Mouse (Mus musculus): ENCODE results near the gene Fitm1. TPM values are rescaled to one million over a fixed set of nuclear protein-coding genes. Genes with fewer than 3 reads are reported as not detected.

Fitm1 gene
- total and polyA plus RNA-seq, 3 experiments, result 0.07 TPM; not detected in 2

DNA sequence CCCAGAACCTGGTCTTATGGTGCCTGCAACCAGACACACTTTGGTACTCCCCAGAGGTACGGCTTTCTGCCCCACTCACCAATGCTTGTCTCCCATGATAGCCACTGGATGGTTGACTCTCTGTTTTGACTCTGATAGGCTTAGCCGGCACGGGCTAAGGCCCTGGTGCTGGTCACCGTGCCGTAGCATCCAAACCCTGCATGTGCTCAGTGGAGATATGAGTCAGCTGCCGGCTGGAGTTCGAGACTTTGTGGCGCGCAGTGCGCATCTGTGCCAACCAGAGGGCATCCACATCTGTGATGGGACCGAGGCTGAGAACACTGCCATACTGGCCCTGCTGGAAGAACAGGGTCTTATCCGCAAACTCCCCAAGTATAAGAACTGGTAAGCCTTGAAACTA, 33.1 kb upstream of the Fitm1 start:
- Histone ChIP-seq H3K9me3 (replicated peaks; ENCODE audit: insufficient read depth, low read length) (no peaks in the 10 kb centered on the region), H3K36me3 (ENCODE audit: control insufficient read depth in 1 of 2, insufficient read depth in 2 of 2, low read length in 2 of 2) (peaks cover 17 to 20% of the 10 kb centered on the region in 2 experiments), H3K27me3 (ENCODE audit: control insufficient read depth in 1 of 2, insufficient read depth in 2 of 2, low read length in 2 of 2) (no peaks in the 10 kb centered on the region), H3K79me2 (ENCODE audit: control insufficient read depth, insufficient read depth, low read length, poor library complexity) (peaks cover 15% of the 10 kb centered on the region), H3K4me1 (ENCODE audit: control insufficient read depth in 1 of 2, insufficient read depth in 2 of 2, low read length in 2 of 2) (peaks cover 8 to 17% of the 10 kb centered on the region in 2 experiments), H3K27ac (ENCODE audit: control insufficient read depth, low read depth, low read length) (no peak overlapping the region), H3K9ac (ENCODE audit: control insufficient read depth, low read depth, low read length, poor library complexity, severe bottlenecking) (no peak overlapping the region), H3K4me3 (ENCODE audit: control insufficient read depth in 1 of 2, insufficient read depth in 1 of 2, low read depth in 2 of 2, low read length in 2 of 2) (no peak overlapping the region)
- TF ChIP-seq MAZ (IDR thresholded peaks at IDR 0.05; ENCODE audit: low read depth, low read length), result no peak
- no peak for TF ChIP-seq MAX (IDR thresholded peaks at IDR 0.05; ENCODE audit: low read length)
- TF ChIP-seq ELF1 (IDR thresholded peaks at IDR 0.05; ENCODE audit: low read depth, low read length), result no peak
- no peak for DNase-seq (ENCODE audit: low read depth, low spot score)

DNA sequence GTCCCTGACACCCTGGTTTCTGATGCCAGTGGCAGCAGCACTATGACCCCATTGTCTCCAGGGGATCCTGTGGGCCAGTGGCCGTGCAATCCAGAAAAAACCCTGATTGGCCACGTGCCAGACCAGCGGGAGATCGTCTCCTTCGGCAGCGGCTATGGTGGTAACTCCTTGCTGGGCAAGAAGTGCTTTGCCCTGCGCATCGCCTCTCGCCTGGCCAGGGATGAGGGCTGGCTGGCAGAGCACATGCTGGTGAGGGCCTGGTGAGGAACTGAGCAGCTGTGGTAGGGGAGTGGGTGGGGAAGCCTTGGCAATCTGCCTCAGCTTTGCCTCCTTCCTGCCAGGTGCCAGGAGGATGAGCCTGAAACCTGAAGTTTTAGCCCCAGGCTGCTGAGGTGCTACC, 31.1 kb upstream of the Fitm1 start:
- H3K27me3 ChIP-seq (ENCODE audit: control insufficient read depth in 1 of 2, insufficient read depth in 2 of 2, low read length in 2 of 2), result no peaks in the 10 kb centered on the region
- peaks cover 15% of the 10 kb centered on the region for H3K79me2 ChIP-seq (ENCODE audit: control insufficient read depth, insufficient read depth, low read length, poor library complexity)
- peaks cover 16 to 32% of the 10 kb centered on the region in 2 experiments for H3K36me3 ChIP-seq (ENCODE audit: control insufficient read depth in 1 of 2, insufficient read depth in 2 of 2, low read length in 2 of 2)
- no peak overlapping the region for H3K27ac ChIP-seq (ENCODE audit: control insufficient read depth, low read depth, low read length)
- TF ChIP-seq TAL1 (IDR thresholded peaks at IDR 0.05; ENCODE audit: low read length), result no peak
- no peaks in the 10 kb centered on the region for H3K9me3 ChIP-seq (replicated peaks; ENCODE audit: insufficient read depth, low read length)
- no peak for DNase-seq (ENCODE audit: low read depth, low spot score)
- H3K4me3 ChIP-seq (ENCODE audit: control insufficient read depth in 1 of 2, insufficient read depth in 1 of 2, low read depth in 2 of 2, low read length in 2 of 2), result no peak overlapping the region
- H3K4me1 ChIP-seq (ENCODE audit: control insufficient read depth in 1 of 2, insufficient read depth in 2 of 2, low read length in 2 of 2), result peaks cover 8 to 16% of the 10 kb centered on the region in 2 experiments
- no peak overlapping the region for H3K9ac ChIP-seq (ENCODE audit: control insufficient read depth, low read depth, low read length, poor library complexity, severe bottlenecking)

DNA sequence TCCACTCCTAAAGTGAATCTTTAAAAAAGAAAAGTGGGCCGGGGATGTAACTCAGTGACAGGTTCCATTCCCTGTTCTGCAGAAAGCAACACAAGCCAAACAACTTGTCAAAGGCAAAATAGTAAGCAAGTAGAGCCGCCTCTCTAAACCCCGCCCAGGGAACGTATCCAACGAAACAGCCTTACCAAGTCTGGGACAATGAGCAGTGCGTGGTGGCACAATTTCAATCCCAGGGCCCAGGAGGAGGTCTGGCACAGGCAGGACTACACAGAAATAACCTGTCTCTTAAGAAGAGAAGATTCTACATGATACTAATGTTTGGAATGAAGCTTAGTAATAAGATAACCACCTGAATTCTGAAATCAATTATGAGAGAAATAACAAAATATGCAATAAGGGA, 25.2 kb upstream of the Fitm1 start:
- no peak for TF ChIP-seq JUND (IDR thresholded peaks at IDR 0.05; ENCODE audit: low read depth, low read length)
- no peak for TF ChIP-seq SIN3A (IDR thresholded peaks at IDR 0.05; ENCODE audit: low read length)
- no peak for TF ChIP-seq NRF1 (IDR thresholded peaks at IDR 0.05; ENCODE audit: insufficient read depth, low read depth, low read length, poor library complexity, severe bottlenecking)
- no peak for TF ChIP-seq ETS1 (IDR thresholded peaks at IDR 0.05; ENCODE audit: low read depth, low read length)
- TF ChIP-seq ZMIZ1 (IDR thresholded peaks at IDR 0.05; ENCODE audit: low read depth, low read length), result no peak
- TF ChIP-seq NELFE (IDR thresholded peaks at IDR 0.05; ENCODE audit: low read depth, low read length), result no peak
- TF ChIP-seq GABPA (IDR thresholded peaks at IDR 0.05; ENCODE audit: low read depth, low read length), result no peak
- no peak for TF ChIP-seq POLR2AphosphoS5 (IDR thresholded peaks at IDR 0.05; ENCODE audit: borderline replicate concordance, low read depth, low read length)
- TF ChIP-seq EP300 (IDR thresholded peaks at IDR 0.05; ENCODE audit: low read depth in 1 of 2, low read length in 2 of 2), result no peak
- no peak for TF ChIP-seq USF2 (IDR thresholded peaks at IDR 0.05; ENCODE audit: borderline replicate concordance in 1 of 2, insufficient read depth in 1 of 2, low read depth in 1 of 2, low read length in 2 of 2)
- TF ChIP-seq UBTF (IDR thresholded peaks at IDR 0.05; ENCODE audit: borderline replicate concordance, insufficient read depth, low read depth, low read length), result no peak
- TF ChIP-seq POLR2A (IDR thresholded peaks at IDR 0.05; ENCODE audit: control insufficient read depth in 1 of 2, insufficient read depth in 1 of 2, low read depth in 1 of 2, low read length in 2 of 2, poor library complexity in 1 of 2), result no peak
- TF ChIP-seq MAFK (IDR thresholded peaks at IDR 0.05; ENCODE audit: borderline replicate concordance, low read depth, low read length), result no peak
- TF ChIP-seq MXI1 (IDR thresholded peaks at IDR 0.05; ENCODE audit: low read depth, low read length), result no peak
- TF ChIP-seq TBP (IDR thresholded peaks at IDR 0.05; ENCODE audit: low read depth, low read length), result no peak
- no peak for TF ChIP-seq MAZ (IDR thresholded peaks at IDR 0.05; ENCODE audit: low read depth, low read length)
- TF ChIP-seq MYB (IDR thresholded peaks at IDR 0.05; ENCODE audit: low read depth, low read length), result no peak
- no peak for TF ChIP-seq TAL1 (IDR thresholded peaks at IDR 0.05; ENCODE audit: low read length)
- no peak for TF ChIP-seq CTCF (IDR thresholded peaks at IDR 0.05 in 2 of 3, conservative IDR thresholded peaks at IDR 0.05 in 1 of 3; ENCODE audit: control insufficient read depth in 1 of 3, insufficient read depth in 1 of 3, low read depth in 2 of 3, low read length in 3 of 3, poor library complexity in 1 of 3, severe bottlenecking in 1 of 3)
- Histone ChIP-seq H3K9ac (ENCODE audit: control insufficient read depth, low read depth, low read length, poor library complexity, severe bottlenecking) (no peak overlapping the region), H3K4me3 (ENCODE audit: control insufficient read depth in 1 of 2, insufficient read depth in 1 of 2, low read depth in 2 of 2, low read length in 2 of 2) (no peak overlapping the region), H3K79me2 (ENCODE audit: control insufficient read depth, insufficient read depth, low read length, poor library complexity) (no peaks in the 10 kb centered on the region), H3K4me1 (ENCODE audit: control insufficient read depth in 1 of 2, insufficient read depth in 2 of 2, low read length in 2 of 2) (peaks cover 0 to 5% of the 10 kb centered on the region in 2 experiments; a peak in 2 of 4 replicates), H3K36me3 (ENCODE audit: control insufficient read depth in 1 of 2, insufficient read depth in 2 of 2, low read length in 2 of 2) (peaks cover 13 to 30% of the 10 kb centered on the region in 2 experiments), H3K9me3 (replicated peaks; ENCODE audit: insufficient read depth, low read length) (no peaks in the 10 kb centered on the region), H3K27ac (ENCODE audit: control insufficient read depth, low read depth, low read length) (no peak overlapping the region), H3K27me3 (ENCODE audit: control insufficient read depth in 1 of 2, insufficient read depth in 2 of 2, low read length in 2 of 2) (no peaks in the 10 kb centered on the region)
- DNase-seq (ENCODE audit: low read depth, low spot score), result no peak

All from MEL (cell line).